Mouse (Mus musculus) intestine, embryonic 16.5 days (tissue): ENCODE data around the gene Fam171a1. TPM values are rescaled to one million over a fixed set of nuclear protein-coding genes. Genes with fewer than 3 reads are reported as not detected.

Source experiments
- ATAC-seq: fragments of 200-750 bp; cut with Nextera tagmentation; 2 replicates; pipeline ENCODE4 v1.8.0; 2017; ENCODE audit warnings: moderate TSS enrichment, moderate library complexity
- H3K27ac ChIP-seq: fragments of 300-500 bp; sonication (generic); 2 replicates; pipeline ENCODE4 v1.5.1; 2014; ENCODE audit warnings: mild to moderate bottlenecking, low read length
- H3K27me3 ChIP-seq: fragments of 300-500 bp; sonication (generic); replicated peaks from 2 replicates; pipeline ENCODE4 v1.6.1; 2014; ENCODE audit warnings: low read length, control low read depth, mixed read lengths; ENCODE audit not compliant: control insufficient read depth, insufficient read depth
- H3K36me3 ChIP-seq: fragments of 300-500 bp; sonication (generic); 2 replicates; pipeline ENCODE4 v1.6.1; 2014; ENCODE audit warnings: low read length, control low read depth; ENCODE audit not compliant: control insufficient read depth, insufficient read depth
- H3K4me1 ChIP-seq: fragments of 300-500 bp; sonication (generic); 2 replicates; pipeline ENCODE4 v1.6.1; 2014; ENCODE audit warnings: low read length, control low read depth, mixed read lengths; ENCODE audit not compliant: control insufficient read depth, insufficient read depth
- H3K4me2 ChIP-seq: fragments of 300-500 bp; sonication (generic); 2 replicates; pipeline ENCODE4 v1.6.1; 2014; ENCODE audit warnings: low read depth, low read length, control low read depth
- H3K4me3 ChIP-seq: fragments of 300-500 bp; sonication (generic); 2 replicates; pipeline ENCODE4 v1.5.1; 2014; ENCODE audit warnings: mild to moderate bottlenecking, low read length
- H3K9ac ChIP-seq: fragments of 300-500 bp; sonication (generic); 2 replicates; pipeline ENCODE4 v1.6.1; 2014; ENCODE audit warnings: low read depth, low read length
- H3K9me3 ChIP-seq: fragments of 300-500 bp; sonication (generic); 2 replicates; pipeline ENCODE4 v1.6.1; 2016; ENCODE audit warnings: low read length, control low read depth; ENCODE audit not compliant: control insufficient read depth
- WGBS: fragments of 180-500 bp; shearing (Covaris S2); extraction: QIAGEN DNeasy Blood & Tissue Kit; methylation state at CpG from one replicate; pipeline ENCODE4 v1.1.7; 2014; 5-methylcytosine and 5-hydroxymethylcytosine counted together
- polyA plus RNA-seq: library from polyadenylated mRNA; unstranded; fragments of >200 nt; fragmentation: Nextera tagmentation; extraction: Ambion mirVana; gene quantifications from 2 replicates; pipeline ENCODE4 v1.2.1, GENCODE M21; 2015

The Fam171a1 gene
- polyA plus RNA-seq, 1 experiment from 2014 or later, result 19.4 TPM

DNA sequence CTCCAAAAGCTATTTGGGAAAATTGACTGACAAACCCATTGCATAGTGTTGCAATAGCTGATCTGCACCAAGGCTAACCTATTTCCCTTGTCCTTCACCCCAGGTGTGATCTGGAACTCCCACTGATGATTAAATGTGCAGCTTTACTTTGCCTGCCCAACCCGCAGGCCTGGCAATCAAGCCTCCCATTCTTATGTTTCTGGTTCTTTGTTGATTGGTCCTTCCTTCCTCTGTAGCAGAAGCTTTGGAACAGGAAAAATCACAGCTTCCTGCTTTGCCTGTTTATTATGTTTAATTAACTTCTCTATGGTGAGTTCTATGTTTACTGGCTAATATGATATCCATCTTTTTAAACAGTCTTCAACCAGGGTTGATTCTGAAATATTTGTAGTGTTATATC lies 5.2 kb upstream of the Fam171a1 start:
- Histone ChIP-seq H3K4me3 (no peak overlapping the region), H3K27ac (no peak overlapping the region), H3K4me2 (no peak overlapping the region), H3K4me1 (no peaks in the 10 kb centered on the region), H3K27me3 (no peaks in the 10 kb centered on the region), H3K36me3 (no peaks in the 10 kb centered on the region), H3K9ac (no peak overlapping the region), H3K9me3 (no peaks in the 10 kb centered on the region)
- no peak for ATAC-seq
- WGBS, result 86% methylated on average over 1 of the region's 1 CpGs

DNA sequence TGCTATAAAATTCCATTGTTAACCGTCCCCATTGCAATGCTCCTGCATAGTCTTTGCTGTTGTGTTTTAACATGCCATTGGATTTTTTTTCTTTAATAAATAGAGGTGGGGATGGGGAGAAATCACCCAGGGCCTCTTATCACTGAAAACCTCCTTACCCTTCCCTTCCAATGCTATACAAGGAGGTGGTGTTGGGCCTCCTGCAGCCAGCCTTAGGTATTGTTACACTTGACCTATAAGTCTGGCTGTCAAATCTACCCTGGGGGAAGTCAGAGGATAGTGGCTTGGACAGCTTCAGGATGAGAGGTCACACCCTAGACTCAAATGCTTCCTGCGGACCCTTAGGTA lies 3.8 kb downstream of the Fam171a1 start:
- Histone ChIP-seq H3K27me3 (no peaks in the 10 kb centered on the region), H3K4me3 (peak overlapping the region; percentile 92), H3K4me1 (0 out of 2 replicates have a peak, but pooled peaks cover 5% of the 10 kb centered on the region), H3K36me3 (no peaks in the 10 kb centered on the region), H3K9me3 (no peaks in the 10 kb centered on the region), H3K9ac (peak overlapping the region; percentile 92; the same call in 1 of the 2 replicates), H3K4me2 (peak overlapping the region; percentile 76; the same call in 1 of the 2 replicates), H3K27ac (no peak overlapping the region)
- ATAC-seq, result peak; percentile 64; the same call in 1 of the 2 replicates
- 34% methylated on average over 2 of the region's 2 CpGs for WGBS

DNA sequence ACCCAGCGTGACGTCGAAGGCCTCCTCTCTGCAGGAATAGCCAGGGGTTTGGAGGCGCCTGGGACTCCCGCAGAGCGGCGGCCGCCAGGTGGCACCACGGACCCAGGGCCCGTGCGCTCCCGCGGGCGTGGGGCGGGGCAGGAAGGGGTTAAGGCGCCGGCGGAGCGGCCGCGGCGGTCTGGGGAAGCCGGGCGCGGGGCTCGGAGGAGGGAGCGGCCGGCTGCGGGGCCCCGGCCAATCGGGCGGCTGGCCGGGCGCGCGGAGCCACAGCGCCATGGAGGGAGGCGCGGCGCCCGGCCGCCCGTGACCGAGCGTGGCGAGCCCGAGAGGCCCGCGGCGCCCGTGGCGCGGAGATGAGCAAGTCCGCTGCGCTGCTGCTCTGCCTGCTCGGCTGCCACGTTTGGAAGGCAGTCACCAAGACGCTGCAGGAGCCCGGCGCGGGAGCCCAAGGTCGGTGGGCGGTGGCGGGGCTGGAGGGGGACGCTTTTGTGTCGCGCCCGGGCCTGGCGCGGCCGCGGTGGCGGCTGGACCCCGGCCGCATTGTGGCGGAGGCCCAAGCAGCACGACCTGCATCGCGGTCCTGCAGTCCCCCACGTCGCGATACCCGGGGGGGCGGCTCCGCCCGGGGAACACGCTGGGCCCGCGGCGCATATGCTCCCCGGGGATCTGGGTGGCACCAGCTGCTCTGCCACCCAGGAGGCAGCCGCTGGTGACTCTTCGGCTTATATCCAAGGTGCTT lies 4.3 kb downstream of the Fam171a1 start:
- H3K27me3 ChIP-seq, result no peaks in the 10 kb centered on the region
- H3K27ac ChIP-seq, result peak overlapping the region; percentile 84
- peak overlapping the region; percentile 92 for H3K9ac ChIP-seq
- peak overlapping the region; percentile 76 for H3K4me2 ChIP-seq
- WGBS, result under 1% methylated on average over 89 of the region's 93 CpGs
- peak; percentile 94 for ATAC-seq
- H3K36me3 ChIP-seq, result no peaks in the 10 kb centered on the region
- peak overlapping the region; percentile 92 for H3K4me3 ChIP-seq
- 0 out of 2 replicates have a peak, but pooled peaks cover 5% of the 10 kb centered on the region for H3K4me1 ChIP-seq
- H3K9me3 ChIP-seq, result no peaks in the 10 kb centered on the region

DNA sequence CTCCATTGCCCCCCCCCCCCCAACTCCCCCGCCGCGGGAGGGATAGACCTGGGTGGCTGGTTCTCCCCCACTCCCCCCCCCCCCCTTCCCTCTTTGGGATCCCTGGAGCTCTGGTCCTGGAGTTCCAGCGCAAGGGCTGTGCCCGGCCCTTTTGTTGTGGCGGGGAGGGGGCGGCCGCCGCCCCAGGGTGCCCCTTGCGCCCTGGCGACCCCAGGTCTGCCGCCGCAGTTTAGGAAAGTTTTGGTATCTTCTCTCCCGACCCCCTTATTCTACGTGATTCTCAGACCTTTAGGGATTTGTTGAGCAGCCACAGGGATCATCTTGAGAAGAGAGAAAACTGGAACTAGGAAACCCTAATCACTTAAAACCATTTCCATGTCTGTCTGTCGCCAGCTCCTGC lies 4.9 kb downstream of the Fam171a1 start:
- peak; percentile 38 for ATAC-seq
- Histone ChIP-seq H3K4me2 (peak overlapping the region; percentile 76), H3K4me3 (peak overlapping the region; percentile 92), H3K27ac (peak overlapping the region; percentile 84), H3K9ac (peak overlapping the region; percentile 92), H3K27me3 (no peaks in the 10 kb centered on the region), H3K9me3 (no peaks in the 10 kb centered on the region), H3K36me3 (no peaks in the 10 kb centered on the region), H3K4me1 (0 out of 2 replicates have a peak, but pooled peaks cover 5% of the 10 kb centered on the region)
- WGBS, result under 1% methylated on average over 14 of the region's 16 CpGs

DNA sequence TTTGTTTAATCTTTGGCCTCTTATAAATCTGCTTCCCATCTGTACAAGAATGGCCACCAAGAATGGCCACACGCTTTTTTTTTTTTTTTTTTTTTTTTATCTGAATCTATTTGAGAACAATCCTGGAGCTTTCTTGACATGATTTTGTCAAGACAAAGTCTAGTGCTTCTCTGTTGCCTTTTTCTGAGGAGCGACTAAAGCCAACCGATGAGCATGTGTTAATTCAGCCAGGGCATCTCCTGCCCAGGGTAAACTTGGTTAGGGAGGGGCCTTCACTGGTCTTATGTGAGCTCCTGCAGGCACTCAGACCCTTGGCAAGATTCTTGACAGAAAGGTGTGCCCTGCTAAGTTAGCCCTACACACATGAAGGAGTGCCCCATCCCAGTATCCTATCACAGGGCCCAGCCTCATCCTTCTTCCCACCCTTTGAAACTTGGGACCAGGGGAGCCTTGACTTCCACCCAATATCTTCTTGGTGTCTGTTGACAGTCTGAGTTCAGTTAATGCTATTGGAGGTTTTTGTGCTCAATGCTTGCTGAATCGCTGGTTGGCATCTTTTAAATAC lies 5.4 kb downstream of the Fam171a1 start:
- Histone ChIP-seq H3K4me1 (0 out of 2 replicates have a peak, but pooled peaks cover 5% of the 10 kb centered on the region), H3K27ac (no peak overlapping the region), H3K4me3 (peak overlapping the region; percentile 92), H3K4me2 (peak overlapping the region; percentile 76), H3K9me3 (no peaks in the 10 kb centered on the region), H3K9ac (peak overlapping the region; percentile 92), H3K27me3 (no peaks in the 10 kb centered on the region), H3K36me3 (no peaks in the 10 kb centered on the region)
- 20% methylated on average over 4 of the region's 4 CpGs for WGBS
- ATAC-seq, result no peak

DNA sequence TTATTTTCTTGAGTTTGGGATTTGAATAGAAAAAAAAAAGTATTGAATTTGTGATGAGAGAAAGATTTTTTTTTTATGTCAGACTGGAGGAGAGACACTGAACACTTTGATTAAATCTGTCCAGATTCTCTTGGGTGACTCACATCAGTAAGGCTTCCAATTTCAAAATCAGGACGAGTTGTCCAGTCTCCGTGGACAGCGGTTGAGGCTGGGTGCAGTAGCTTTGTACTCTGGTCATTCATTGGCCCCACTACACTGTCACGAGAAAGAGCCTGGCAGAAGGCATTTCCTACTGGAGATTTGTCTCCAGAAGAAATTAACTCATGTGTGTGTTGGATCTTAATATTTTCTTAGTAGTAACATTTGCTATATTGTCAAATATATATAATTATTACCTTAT lies 8.5 kb downstream of the Fam171a1 start:
- 72% methylated on average over 4 of the region's 4 CpGs for WGBS
- H3K36me3 ChIP-seq, result no peaks in the 10 kb centered on the region
- no peaks in the 10 kb centered on the region for H3K27me3 ChIP-seq
- no peak for ATAC-seq
- H3K27ac ChIP-seq, result no peak overlapping the region
- no peaks in the 10 kb centered on the region for H3K9me3 ChIP-seq
- peaks cover 5% of the 10 kb centered on the region; the same call in 1 of the 2 replicates for H3K4me1 ChIP-seq
- no peak overlapping the region for H3K9ac ChIP-seq
- H3K4me3 ChIP-seq, result no peak overlapping the region
- H3K4me2 ChIP-seq, result no peak overlapping the region

DNA sequence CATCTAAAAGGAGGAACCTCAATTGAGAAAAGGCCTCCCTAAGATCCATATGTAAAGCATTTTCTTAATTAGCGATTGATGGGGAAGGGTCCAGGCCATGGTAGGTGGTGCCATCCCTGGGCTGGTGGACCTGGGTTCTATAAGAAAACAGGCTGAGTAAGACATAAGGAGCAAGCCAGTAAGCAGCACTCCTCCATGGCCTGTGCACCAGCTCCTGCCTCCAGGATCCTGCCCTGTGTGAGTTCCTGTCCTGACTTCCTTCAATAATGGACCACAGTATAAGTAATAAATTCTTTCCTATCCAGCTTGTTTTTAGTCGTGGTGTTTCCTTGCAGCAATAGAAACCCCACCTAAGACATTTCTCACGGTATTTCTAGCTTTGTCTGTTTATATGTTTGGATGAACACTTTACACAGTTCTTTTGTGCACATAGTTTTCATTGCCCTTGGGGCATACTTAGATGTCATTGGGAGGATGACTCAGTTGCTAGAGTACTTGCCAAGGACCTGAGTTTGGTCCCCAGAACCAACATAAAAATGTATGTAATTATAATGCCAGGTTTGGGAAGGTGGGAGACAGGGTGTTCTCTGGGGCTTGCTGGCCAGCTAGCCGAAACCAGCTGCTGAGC lies 13.3 kb downstream of the Fam171a1 start:
- no peak overlapping the region for H3K4me2 ChIP-seq
- WGBS, result 77% methylated on average over 4 of the region's 4 CpGs
- H3K27ac ChIP-seq, result no peak overlapping the region

DNA sequence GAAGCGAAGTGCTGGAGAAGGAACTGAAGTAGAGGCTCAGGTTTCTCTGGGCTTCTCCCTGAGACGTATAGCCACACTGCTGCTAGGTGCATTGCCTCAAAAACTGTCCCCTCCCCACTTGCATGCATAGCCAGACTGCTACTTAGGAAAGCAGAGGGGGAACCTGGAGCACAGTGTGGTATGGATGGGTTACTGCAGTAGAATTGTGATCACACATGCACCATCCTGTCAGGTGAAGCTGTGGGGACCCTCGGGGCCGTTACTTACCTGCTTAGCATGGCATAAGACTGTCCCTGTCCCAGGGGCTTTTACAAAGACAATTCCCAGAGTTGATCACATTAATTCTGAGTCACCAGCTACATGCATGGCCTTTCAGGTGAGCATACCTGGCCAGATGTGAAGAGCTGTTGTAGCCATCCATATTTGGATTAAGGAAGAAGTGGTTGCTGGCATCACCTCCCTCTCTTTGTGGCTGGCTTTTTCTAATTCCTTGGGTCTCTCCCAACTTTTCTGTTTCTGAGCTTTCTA lies 14.4 kb downstream of the Fam171a1 start:
- 64% methylated on average over 4 of the region's 4 CpGs for WGBS
- H3K27me3 ChIP-seq, result no peaks in the 10 kb centered on the region
- peaks cover 17% of the 10 kb centered on the region for H3K4me1 ChIP-seq
- no peak overlapping the region for H3K4me2 ChIP-seq
- peak; percentile 55 for ATAC-seq
- H3K4me3 ChIP-seq, result no peak overlapping the region
- H3K9me3 ChIP-seq, result no peaks in the 10 kb centered on the region
- H3K9ac ChIP-seq, result no peak overlapping the region
- no peaks in the 10 kb centered on the region for H3K36me3 ChIP-seq
- peak overlapping the region; percentile 18 for H3K27ac ChIP-seq

More for the DNA sequence above, 13.3 kb downstream of the Fam171a1 start:
- Histone ChIP-seq H3K4me3 (no peak overlapping the region), H3K27me3 (no peaks in the 10 kb centered on the region), H3K9ac (no peak overlapping the region), H3K9me3 (no peaks in the 10 kb centered on the region), H3K4me1 (peaks cover 14% of the 10 kb centered on the region), H3K36me3 (no peaks in the 10 kb centered on the region)
- no peak for ATAC-seq

DNA sequence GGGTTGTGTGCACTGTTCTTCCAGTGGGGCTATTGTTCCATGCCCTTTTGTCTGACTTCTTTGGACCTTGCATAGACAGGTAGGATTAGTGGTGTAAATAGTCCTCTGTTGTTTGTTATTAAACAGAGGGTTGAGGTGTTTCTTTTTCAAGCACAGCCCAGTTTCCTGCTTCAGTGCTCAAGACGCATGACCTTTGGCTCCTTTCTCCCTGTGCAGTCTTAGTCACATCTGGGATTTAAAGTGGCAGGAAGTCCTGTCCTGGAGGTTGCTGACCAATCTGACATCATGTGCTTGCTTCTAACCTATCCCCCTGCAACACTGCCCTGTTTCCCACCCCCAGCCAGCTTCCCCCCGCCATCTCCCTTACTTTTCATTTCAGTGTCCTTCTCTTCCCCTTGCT lies 14.9 kb downstream of the Fam171a1 start:
- no peaks in the 10 kb centered on the region for H3K9me3 ChIP-seq
- H3K4me2 ChIP-seq, result no peak overlapping the region
- no peak overlapping the region for H3K9ac ChIP-seq
- ATAC-seq, result peak; percentile 86
- peak overlapping the region; percentile 18 for H3K27ac ChIP-seq
- H3K4me1 ChIP-seq, result peaks cover 18% of the 10 kb centered on the region
- no peaks in the 10 kb centered on the region for H3K36me3 ChIP-seq
- H3K4me3 ChIP-seq, result no peak overlapping the region
- WGBS, result 51% methylated on average over 2 of the region's 2 CpGs
- no peaks in the 10 kb centered on the region for H3K27me3 ChIP-seq
